Mouse (Mus musculus) G1E (cell line): Measurements from ENCODE around the gene Tnfrsf18.

Experiments
- CTCF ChIP-seq: IDR thresholded peaks from 2 replicates; pipeline ENCODE4 v1.5.1; 2012; ENCODE audit warnings: low read depth, low read length, inconsistent platforms, mixed read lengths
- GATA1 ChIP-seq: IDR thresholded peaks from 2 replicates; pipeline ENCODE4 v1.6.1; 2012; ENCODE audit warnings: borderline replicate concordance, low read length, inconsistent platforms, mixed read lengths
- GATA2 ChIP-seq: IDR thresholded peaks from 2 replicates; pipeline ENCODE4 v1.6.1; 2012; ENCODE audit warnings: low read depth, low read length, inconsistent platforms, borderline replicate concordance
- POLR2AphosphoS5 ChIP-seq: IDR thresholded peaks from 2 replicates; pipeline ENCODE4 v1.6.1; 2012; ENCODE audit warnings: low read depth, low read length, inconsistent platforms; ENCODE audit not compliant: insufficient replicate concordance
- TAL1 ChIP-seq: conservative IDR thresholded peaks from 2 replicates; pipeline ENCODE4 v1.6.1; 2012; ENCODE audit warnings: low read depth, low read length, inconsistent platforms, mixed read lengths

DNA sequence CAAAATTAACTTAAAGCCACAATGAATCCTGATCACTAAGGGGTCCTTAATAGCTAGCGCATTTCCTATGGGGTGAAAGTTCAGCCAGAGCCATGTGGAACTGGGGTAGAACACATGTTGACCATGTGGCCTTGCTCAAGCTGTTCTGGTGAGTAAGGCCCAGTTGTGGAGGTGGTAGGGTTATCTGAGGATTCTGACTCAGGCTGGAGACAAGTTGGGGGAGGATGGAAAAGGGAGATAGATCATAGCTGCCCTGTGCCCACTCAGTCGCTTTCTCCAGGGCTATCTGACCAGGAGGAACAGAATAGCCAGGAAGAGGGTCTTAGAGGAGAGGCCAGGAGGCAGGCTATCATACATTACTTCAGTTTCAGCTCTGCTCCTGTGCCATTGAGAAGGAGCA, 11.5 kb upstream of the Tnfrsf18 start:
- TF ChIP-seq CTCF (no peak), GATA1 (no peak), POLR2AphosphoS5 (no peak), TAL1 (no peak), GATA2 (no peak)
